Mouse (Mus musculus) right cerebral cortex, postnatal 25 days (tissue): ENCODE measurements around the gene Dpep3.

Source experiments
- DNase-seq: peaks from one replicate; pipeline ENCODE4 v3.0.0; 2022

Dpep3 gene

GRCm38 (mm10) chr8:105935105-105935504, 44.1 kb downstream of the Dpep3 start:
- DNase-seq, result no peak

GRCm38 (mm10) chr8:105933762-105934161, 45.5 kb downstream of the Dpep3 start, which contains the start of gene Ctrl:
Gene Ctrl (minus strand): TSS chr8:105933862.
- no peak for DNase-seq

GRCm38 (mm10) chr8:105932525-105932924, 46.7 kb downstream of the Dpep3 start:
- DNase-seq, result no peak

GRCm38 (mm10) chr8:105931271-105931670, 48.0 kb downstream of the Dpep3 start:
- no peak for DNase-seq

GRCm38 (mm10) chr8:105930602-105931001, 48.6 kb downstream of the Dpep3 start:
- peak; percentile 77 for DNase-seq

GRCm38 (mm10) chr8:105925123-105925522, 54.1 kb downstream of the Dpep3 start:
- DNase-seq, result no peak
